Mouse (Mus musculus) embryonic fibroblast, embryonic 13.5 days (primary cell): ENCODE measurements at regions not wholly inside any gene's neighbourhood (a gene's known extent, or its start where the extent isn't known, plus 50 kb on each side); places are given as distances from the start of the nearest gene placed in this dataset.

Experiments
- CTCF ChIP-seq: IDR thresholded peaks from 2 replicates; pipeline ENCODE4 v1.5.1; 2011; ENCODE audit warnings: mild to moderate bottlenecking, control low read depth, low read length, moderate library complexity, borderline replicate concordance; ENCODE audit not compliant: insufficient read depth
- POLR2A ChIP-seq: IDR thresholded peaks from 2 replicates; pipeline ENCODE4 v1.6.1; 2011; ENCODE audit warnings: low read depth, mild to moderate bottlenecking, control low read depth, low read length, moderate library complexity

DNA sequence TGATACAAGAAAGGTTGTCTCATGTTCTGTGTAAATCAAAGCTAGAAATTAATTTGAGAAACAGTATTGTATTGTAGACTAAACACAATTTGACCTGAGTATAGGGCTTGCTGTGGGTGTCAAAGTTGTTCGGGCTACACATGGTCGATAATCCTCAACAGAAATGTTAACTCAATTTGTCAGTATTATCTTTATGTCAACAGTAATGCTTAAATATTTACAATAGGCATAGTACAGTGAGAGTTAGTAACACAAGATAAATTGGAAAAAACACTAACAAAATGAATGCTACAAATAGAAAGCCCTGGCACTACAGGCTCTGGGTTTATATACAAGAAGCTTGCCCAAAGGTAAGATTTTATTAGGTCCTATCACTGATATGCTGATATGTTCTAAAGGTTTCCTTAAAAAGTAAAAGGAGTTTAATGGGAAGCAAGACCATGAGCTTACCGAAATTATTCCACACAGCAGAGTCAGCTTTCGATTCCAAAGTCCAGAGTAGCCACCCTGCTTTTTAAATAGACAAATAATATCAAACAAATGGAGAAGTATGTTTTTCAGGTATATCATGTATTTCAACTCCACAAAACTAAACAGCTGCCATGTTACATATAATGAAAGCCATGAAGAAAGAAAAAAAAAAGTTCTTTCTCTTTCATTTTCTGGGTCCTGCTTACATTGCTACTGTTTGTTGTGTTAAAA lies 277.4 kb upstream of the Paip1 start:
- no peak for TF ChIP-seq CTCF
- TF ChIP-seq POLR2A = no peak
